Mouse (Mus musculus) gonadal fat pad, adult 2 months (tissue): ENCODE results near the gene Hist1h3b. TPM values are rescaled to one million over a fixed set of nuclear protein-coding genes. Genes with fewer than 3 reads are reported as not detected.
"Not testable (repeated sequence)": the region's sequence is repeated elsewhere in the genome, so short reads cannot be mapped to it uniquely, and the experiment has no call there.

Experiments
- DNase-seq: peaks from one replicate; pipeline ENCODE4 v3.0.0-alpha.2; 2012; ENCODE audit warnings: low read depth
- polyA plus RNA-seq: library from polyadenylated mRNA; depleted of rRNA; stranded (reverse); fragments of >200 nt; gene quantifications from 2 replicates; pipeline ENCODE4 v1.2.3, GENCODE M21; 2012

Gene Hist1h3b
- polyA plus RNA-seq, 1 experiment: 3.1 TPM

- DNase-seq: no peak
Measured at GRCm38 (mm10) chr13:23753314-23754078, 1.4 kb downstream of the Hist1h3b start.

GRCm38 (mm10) chr13:23755000-23755399 lies 2.9 kb downstream of the Hist1h3b start:
- DNase-seq: no peak

DNA sequence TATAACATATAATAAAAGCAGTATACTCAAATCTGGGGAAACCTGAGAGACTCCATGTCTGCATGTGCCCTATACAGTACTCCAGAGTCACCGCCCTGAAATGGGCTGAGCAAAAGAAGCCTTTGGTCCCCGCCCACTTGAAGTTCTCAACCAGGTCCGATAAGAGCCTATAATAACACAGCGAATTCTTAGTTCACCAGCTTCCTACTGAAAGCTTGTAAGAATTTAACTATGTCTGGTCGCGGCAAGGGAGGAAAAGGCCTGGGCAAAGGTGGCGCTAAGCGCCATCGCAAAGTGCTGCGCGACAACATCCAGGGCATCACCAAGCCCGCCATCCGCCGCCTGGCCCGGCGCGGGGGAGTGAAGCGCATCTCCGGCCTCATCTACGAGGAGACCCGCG lies 4.7 kb downstream of the Hist1h3b start, which contains the start of gene Hist1h4b:
TSS of gene Hist1h4b (plus strand) at position 224 of the 400 bp plus-strand sequence.
- DNase-seq: no peak

DNA sequence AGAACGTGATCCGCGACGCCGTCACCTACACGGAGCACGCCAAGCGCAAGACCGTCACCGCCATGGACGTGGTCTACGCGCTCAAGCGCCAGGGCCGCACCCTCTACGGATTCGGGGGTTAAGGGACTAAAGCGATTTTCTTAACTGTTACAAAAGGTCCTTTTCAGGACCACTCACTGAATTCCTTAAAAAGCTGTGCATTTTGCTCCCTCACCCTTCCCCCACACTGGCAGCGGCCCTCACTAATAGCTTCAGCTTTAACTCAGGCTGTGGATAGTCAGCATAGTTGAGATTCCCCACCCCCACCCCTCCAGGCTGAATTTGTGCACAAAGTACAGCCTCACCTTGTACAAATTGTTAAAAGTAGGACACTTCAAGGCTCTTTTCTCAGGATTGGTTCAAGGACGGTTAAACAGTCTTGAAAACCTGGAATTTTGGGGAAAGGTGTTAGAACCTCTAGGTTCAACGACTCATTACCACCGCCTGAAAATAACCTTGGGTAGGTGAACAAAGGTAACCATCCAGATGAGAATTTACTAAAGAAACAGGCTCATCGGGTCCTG lies 5.2 kb downstream of the Hist1h3b start:
- no peak for DNase-seq

- no peak for DNase-seq
Measured at GRCm38 (mm10) chr13:23757921-23758320, 5.9 kb downstream of the Hist1h3b start.

DNA sequence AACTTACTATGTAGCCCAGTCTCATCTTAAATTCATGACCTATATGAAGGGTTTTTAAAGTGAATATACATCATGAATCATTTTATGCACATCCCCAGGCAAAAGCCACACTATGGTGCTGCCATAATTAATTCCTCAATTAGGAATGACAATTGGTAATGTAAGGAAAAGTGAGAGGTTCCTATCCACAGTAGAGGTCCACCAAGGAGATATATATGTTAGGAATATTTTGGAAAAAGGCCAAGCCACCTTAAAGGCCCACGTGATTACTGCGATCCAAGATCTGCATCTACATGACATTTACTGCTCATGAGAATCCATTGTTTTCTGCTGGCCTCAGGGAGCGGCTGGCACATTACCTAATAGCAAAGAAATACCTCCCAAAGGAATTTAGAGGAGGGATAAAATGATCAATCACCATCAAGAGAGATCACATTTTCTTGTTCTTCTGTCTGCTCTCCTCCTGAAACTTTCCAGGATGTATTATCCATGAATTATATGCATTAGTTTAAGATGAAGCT lies 7.2 kb downstream of the Hist1h3b start:
- DNase-seq: no peak

- DNase-seq: no peak
Measured at GRCm38 (mm10) chr13:23759916-23760239, 7.8 kb downstream of the Hist1h3b start.

- DNase-seq: no peak
Measured at GRCm38 (mm10) chr13:23760240-23760971, 8.3 kb downstream of the Hist1h3b start.

- no peak for DNase-seq
Measured at GRCm38 (mm10) chr13:23760972-23761864, 9.2 kb downstream of the Hist1h3b start, which contains the start of gene Hist1h4a. Gene Hist1h4a (minus strand): TSS chr13:23761230.

- not testable (repeated sequence) for DNase-seq
Measured at GRCm38 (mm10) chr13:23761871-23762821, 10.1 kb downstream of the Hist1h3b start, which contains the start of gene Hist1h3a. Gene Hist1h3a (minus strand): TSS chr13:23762386.

GRCm38 (mm10) chr13:23763242-23763585 lies 11.1 kb downstream of the Hist1h3b start:
- DNase-seq: no peak

DNA sequence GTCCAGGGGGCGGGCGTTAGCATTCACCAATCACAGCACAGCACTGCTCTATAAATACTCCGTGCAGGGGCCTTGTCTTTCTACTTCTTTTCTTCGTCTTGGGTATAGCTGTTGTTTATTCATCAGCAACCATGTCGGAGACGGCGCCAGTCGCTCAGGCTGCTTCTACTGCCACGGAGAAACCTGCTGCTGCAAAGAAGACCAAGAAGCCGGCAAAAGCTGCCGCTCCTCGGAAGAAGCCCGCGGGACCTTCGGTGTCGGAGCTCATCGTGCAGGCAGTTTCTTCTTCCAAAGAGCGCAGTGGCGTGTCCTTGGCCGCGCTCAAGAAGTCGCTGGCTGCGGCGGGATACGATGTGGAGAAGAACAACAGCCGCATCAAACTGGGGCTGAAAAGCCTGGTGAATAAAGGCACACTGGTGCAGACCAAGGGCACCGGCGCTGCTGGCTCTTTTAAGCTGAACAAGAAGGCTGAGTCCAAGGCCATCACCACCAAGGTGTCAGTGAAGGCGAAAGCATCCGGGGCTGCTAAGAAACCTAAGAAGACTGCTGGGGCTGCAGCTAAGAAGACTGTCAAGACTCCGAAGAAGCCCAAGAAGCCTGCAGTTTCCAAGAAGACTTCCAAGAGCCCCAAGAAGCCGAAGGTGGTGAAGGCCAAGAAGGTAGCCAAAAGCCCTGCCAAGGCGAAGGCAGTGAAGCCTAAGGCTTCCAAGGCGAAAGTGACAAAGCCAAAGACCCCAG lies 11.7 kb downstream of the Hist1h3b start, which contains the start of gene Hist1h1a:
TSS of gene Hist1h1a (plus strand) at position 81 of the 738 bp plus-strand sequence.
- DNase-seq: no peak

GRCm38 (mm10) chr13:23764324-23765171 lies 12.5 kb downstream of the Hist1h3b start:
- no peak for DNase-seq

DNA sequence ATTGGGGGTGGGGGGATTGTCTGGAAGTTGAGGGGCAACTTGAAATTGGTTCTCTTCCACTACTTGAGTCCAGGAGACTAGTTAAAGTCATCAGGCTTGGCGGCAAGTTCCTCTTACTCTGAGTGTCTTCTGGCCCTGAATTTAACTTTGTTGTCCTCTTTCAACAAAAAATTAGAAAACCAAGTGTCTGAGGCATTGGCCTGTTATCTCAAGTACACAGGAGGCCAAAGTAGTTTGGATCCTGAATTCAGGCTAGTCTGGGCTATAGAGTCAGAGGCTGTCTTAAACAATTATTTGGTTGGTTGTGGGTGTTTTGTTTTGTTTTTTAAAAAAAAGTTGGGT lies 13.1 kb downstream of the Hist1h3b start:
- no peak for DNase-seq

GRCm38 (mm10) chr13:23766772-23767171 lies 14.7 kb downstream of the Hist1h3b start:
- DNase-seq: no peak

GRCm38 (mm10) chr13:23768834-23769397 lies 16.8 kb downstream of the Hist1h3b start:
- no peak for DNase-seq

GRCm38 (mm10) chr13:23769613-23770012 lies 17.5 kb downstream of the Hist1h3b start, which contains the start of gene Trim38:
Gene Trim38 (plus strand): TSS chr13:23769913.
- DNase-seq: not testable (repeated sequence)
